Mouse (Mus musculus) kidney, embryonic 16.5 days (tissue): ENCODE data around the gene Camkk1. TPM values are rescaled to one million over a fixed set of nuclear protein-coding genes. Genes with fewer than 3 reads are reported as not detected.

Source experiments
- ATAC-seq: fragments of 200-750 bp; cut with Nextera tagmentation; 2 replicates; pipeline ENCODE4 v1.8.0; 2017; ENCODE audit warnings: moderate TSS enrichment; ENCODE audit not compliant: low FRiP score, low TSS enrichment
- H3K27ac ChIP-seq: fragments of 300-500 bp; sonication (generic); 2 replicates; pipeline ENCODE4 v1.5.1; 2014; ENCODE audit warnings: low read length
- H3K27me3 ChIP-seq: fragments of 300-500 bp; sonication (generic); 2 replicates; pipeline ENCODE4 v1.6.1; 2014; ENCODE audit warnings: low read length, control low read depth, mixed read lengths; ENCODE audit not compliant: insufficient read depth
- H3K36me3 ChIP-seq: fragments of 300-500 bp; sonication (generic); 2 replicates; pipeline ENCODE4 v1.6.1; 2014; ENCODE audit warnings: low read length, control low read depth, mixed read lengths; ENCODE audit not compliant: insufficient read depth
- H3K4me1 ChIP-seq: fragments of 300-500 bp; sonication (generic); 2 replicates; pipeline ENCODE4 v1.6.1; 2014; ENCODE audit warnings: low read length, control low read depth, mixed read lengths; ENCODE audit not compliant: insufficient read depth
- H3K4me2 ChIP-seq: fragments of 300-500 bp; sonication (generic); replicated peaks from 2 replicates; pipeline ENCODE4 v1.6.1; 2014; ENCODE audit warnings: low read depth, low read length
- H3K4me3 ChIP-seq: fragments of 300-500 bp; sonication (generic); 2 replicates; pipeline ENCODE4 v1.5.1; 2014; ENCODE audit warnings: mild to moderate bottlenecking, low read length
- H3K9ac ChIP-seq: fragments of 300-500 bp; sonication (generic); replicated peaks from 2 replicates; pipeline ENCODE4 v1.6.1; 2014; ENCODE audit warnings: low read length
- H3K9me3 ChIP-seq: fragments of 300-500 bp; sonication (generic); 2 replicates; pipeline ENCODE4 v1.6.1; 2016; ENCODE audit warnings: low read length, control low read depth
- WGBS: fragments of 180-500 bp; shearing (Covaris S2); extraction: QIAGEN DNeasy Blood & Tissue Kit; methylation state at CpG from one replicate; pipeline ENCODE4 v1.1.7; 2014; 5-methylcytosine and 5-hydroxymethylcytosine counted together
- polyA plus RNA-seq: library from polyadenylated mRNA; unstranded; fragments of >200 nt; fragmentation: Nextera tagmentation; extraction: Ambion mirVana; gene quantifications from 2 replicates; pipeline ENCODE4 v1.2.1, GENCODE M21; 2015

Camkk1 gene
- polyA plus RNA-seq, 1 experiment from 2014 or later, result 7.7 TPM

DNA sequence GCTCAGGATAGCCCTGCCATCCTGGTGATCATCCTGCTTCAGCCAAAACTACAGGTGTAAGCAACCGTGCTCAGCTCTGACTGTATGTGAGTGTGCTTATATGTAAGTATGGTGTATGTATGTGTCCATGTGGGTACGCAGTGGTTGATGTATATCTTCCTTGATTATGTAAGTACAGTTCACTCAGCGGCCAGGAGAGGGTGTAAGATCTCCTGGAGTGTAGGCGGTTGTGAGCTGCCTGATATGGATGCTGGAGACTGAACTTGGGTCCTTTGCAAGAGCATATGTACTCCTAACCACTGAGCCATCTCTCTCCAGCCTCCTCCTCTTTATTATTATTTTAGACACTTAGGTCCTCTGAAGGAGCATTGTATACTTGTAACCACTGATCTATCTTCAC, 26.0 kb downstream of the Camkk1 start:
- Histone ChIP-seq H3K4me3 (no peak overlapping the region), H3K9me3 (no peaks in the 10 kb centered on the region), H3K4me1 (peaks cover 28% of the 10 kb centered on the region), H3K4me2 (no peak overlapping the region), H3K9ac (no peak overlapping the region), H3K36me3 (no peaks in the 10 kb centered on the region), H3K27me3 (no peaks in the 10 kb centered on the region), H3K27ac (no peak overlapping the region)
- no peak for ATAC-seq
- WGBS, result 76% methylated on average over 4 of the region's 4 CpGs

DNA sequence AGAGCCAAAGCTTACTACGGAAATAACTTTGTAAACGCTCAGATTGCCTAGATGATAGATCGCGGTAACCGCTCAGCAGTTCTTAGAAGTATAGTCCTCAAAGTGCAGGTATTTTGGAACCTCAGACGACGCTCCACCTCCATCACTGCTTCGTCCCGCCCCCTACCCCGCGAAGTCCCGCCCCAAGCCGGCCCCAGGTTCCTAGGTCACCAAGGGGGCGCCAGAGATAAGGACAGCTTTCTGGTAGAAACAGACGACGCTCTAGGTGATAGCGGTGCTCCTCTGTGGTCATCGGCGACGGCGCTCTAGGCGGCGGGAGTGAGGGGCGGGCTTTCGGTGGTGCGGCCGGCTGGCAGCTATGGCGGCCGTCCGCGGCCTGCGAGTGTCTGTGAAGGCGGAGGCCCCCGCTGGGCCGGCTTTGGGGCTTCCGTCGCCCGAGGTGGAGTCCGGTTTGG, 28.8 kb downstream of the Camkk1 start, which contains the start of gene Ncbp3:
Gene Ncbp3 (plus strand): TSS at position 242 of the 455 bp plus-strand sequence.
- H3K4me1 ChIP-seq, result peaks cover 28% of the 10 kb centered on the region
- peak within 1 kb of the TSS; percentile 99 for H3K9ac ChIP-seq
- H3K4me2 ChIP-seq, result peak within 1 kb of the TSS; percentile 85
- H3K36me3 ChIP-seq, result peaks cover 8% of the 10 kb centered on the region; the same call in 1 of the 2 replicates
- H3K27me3 ChIP-seq, result no peaks in the 10 kb centered on the region
- H3K4me3 ChIP-seq, result peak within 1 kb of the TSS; percentile 93
- WGBS, result under 1% methylated on average over 39 of the region's 39 CpGs
- peak; percentile 95 for ATAC-seq
- peak within 1 kb of the TSS; percentile 86 for H3K27ac ChIP-seq
- H3K9me3 ChIP-seq, result no peaks in the 10 kb centered on the region

DNA sequence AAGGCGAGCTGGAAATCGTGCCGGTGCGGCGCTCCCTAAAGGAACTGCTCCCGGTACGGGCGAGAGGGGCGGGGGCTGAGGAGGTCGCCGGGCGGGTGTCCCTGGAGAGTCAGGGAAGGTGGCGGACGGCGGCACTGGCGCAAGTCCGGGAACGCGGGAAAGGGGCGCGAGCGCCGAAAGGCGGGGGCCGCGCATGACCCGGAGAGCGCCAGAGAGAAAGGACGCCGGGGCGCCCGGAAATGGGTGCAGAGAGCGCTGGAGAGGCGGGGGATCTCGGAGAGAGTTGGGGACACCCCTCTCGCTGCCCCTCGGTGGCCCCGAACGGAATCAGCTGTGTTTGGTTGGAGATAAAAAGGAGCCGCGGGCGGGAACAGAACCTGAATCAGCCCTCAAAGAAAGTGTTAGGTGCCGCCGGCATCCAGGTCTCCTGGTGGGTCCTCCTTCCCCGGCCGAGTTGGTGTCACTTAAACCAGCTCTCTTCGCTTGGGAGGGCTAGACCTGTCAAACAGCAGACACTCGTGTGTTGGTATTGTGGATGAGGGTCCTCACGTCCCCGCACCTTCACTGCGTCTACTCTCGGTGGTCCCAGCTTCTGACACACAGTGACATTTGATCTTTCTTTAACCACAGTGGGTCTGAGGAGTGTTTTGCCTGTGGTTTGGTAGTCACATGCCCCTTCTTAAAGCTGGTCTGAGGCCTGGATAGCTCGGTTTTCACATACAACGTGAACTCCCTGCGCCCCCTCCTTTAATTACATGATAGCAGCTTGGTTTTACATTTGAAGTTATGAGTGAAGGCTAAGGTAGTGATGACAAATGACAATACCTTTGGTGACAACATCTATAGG, 29.4 kb downstream of the Camkk1 start:
- Histone ChIP-seq H3K4me1 (peaks cover 28% of the 10 kb centered on the region), H3K4me2 (peak overlapping the region; percentile 85), H3K4me3 (peak overlapping the region; percentile 93), H3K36me3 (peaks cover 10% of the 10 kb centered on the region; the same call in 1 of the 2 replicates), H3K27me3 (no peaks in the 10 kb centered on the region), H3K9me3 (no peaks in the 10 kb centered on the region), H3K9ac (peak overlapping the region; percentile 99), H3K27ac (peak overlapping the region; percentile 86)
- ATAC-seq, result peak; percentile 79
- WGBS, result under 1% methylated on average over 53 of the region's 55 CpGs

DNA sequence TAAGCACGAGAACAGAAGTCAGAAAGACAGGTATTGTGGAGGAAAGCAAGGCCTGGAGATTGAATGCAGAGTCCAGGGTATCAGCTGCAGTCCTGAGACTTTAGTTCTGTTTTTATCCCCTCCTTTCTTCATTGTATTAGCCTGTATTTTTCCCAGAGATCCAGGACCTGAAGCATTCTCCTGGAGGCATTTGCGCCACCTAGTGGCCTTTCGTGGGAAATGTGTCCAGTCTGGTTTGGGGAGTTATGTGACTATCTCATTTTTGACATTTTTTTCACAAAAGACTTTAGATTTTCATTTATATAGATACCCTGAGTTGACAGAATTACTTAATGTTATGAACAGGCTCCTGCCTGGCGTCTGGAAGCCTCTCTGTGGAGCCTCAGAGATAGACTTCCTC, 30.5 kb downstream of the Camkk1 start:
- peak overlapping the region; percentile 93; the same call in 1 of the 2 replicates for H3K4me3 ChIP-seq
- peaks cover 20% of the 10 kb centered on the region for H3K36me3 ChIP-seq
- H3K9me3 ChIP-seq, result no peaks in the 10 kb centered on the region
- 5% methylated on average over 4 of the region's 4 CpGs for WGBS
- peak overlapping the region; percentile 85 for H3K4me2 ChIP-seq
- H3K27me3 ChIP-seq, result no peaks in the 10 kb centered on the region
- peaks cover 18% of the 10 kb centered on the region for H3K4me1 ChIP-seq
- 0 out of 2 replicates have a peak overlapping the region, but pooled peaks have one; percentile 25 for H3K27ac ChIP-seq
- peak overlapping the region; percentile 33; the same call in 1 of the 2 replicates for H3K9ac ChIP-seq
- ATAC-seq, result no peak

DNA sequence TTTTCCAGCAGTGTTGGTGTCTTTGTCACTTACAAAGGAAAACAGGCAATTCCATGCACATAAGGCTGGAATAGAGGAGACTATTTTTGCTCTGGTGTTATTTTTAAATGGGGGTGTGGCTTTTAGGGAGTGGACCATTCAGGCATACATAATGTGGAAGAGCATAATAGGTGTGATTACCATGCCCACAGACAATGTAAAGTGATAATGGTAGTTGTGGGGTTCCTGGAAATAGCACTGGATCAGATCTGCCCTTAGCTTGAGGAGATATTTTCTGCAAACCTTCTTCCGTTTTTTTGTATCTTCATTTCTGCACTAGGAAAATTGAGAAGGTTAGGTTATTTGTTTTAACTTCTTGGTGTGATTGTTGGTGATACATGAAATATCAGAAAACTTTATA, 34.0 kb downstream of the Camkk1 start:
- H3K9me3 ChIP-seq, result no peaks in the 10 kb centered on the region
- 82% methylated on average over 1 of the region's 1 CpGs for WGBS
- H3K4me1 ChIP-seq, result peaks cover 13% of the 10 kb centered on the region
- H3K4me3 ChIP-seq, result no peak overlapping the region
- peaks cover 39% of the 10 kb centered on the region for H3K36me3 ChIP-seq
- ATAC-seq, result no peak
- H3K4me2 ChIP-seq, result no peak overlapping the region
- H3K27me3 ChIP-seq, result no peaks in the 10 kb centered on the region
- H3K27ac ChIP-seq, result no peak overlapping the region
- no peak overlapping the region for H3K9ac ChIP-seq

DNA sequence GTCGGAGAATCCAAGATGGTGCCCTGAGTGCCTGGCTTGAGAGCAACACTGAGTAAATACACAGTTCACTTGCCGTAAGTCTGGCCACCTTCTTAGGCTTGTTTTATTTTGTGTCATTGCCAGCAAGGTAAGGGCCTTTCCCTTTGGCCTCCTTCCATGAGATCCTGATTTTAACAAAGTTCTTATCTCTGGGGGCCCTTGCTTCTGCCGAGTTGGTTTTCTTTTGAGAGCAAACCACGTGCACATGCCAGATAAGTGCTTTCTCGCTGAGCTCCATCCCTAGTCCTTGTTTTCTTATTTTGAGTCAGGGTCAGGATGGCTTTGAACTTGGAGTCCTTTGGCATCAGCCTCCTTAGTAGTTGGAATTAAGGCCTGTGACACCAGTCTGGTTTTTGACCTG, 38.9 kb downstream of the Camkk1 start:
- H3K4me2 ChIP-seq, result no peak overlapping the region
- 89% methylated on average over 5 of the region's 5 CpGs for WGBS
- H3K36me3 ChIP-seq, result peaks cover 42% of the 10 kb centered on the region
- no peak overlapping the region for H3K4me3 ChIP-seq
- ATAC-seq, result no peak
- no peaks in the 10 kb centered on the region for H3K9me3 ChIP-seq
- no peak overlapping the region for H3K9ac ChIP-seq
- no peaks in the 10 kb centered on the region for H3K27me3 ChIP-seq
- H3K27ac ChIP-seq, result no peak overlapping the region
- no peaks in the 10 kb centered on the region for H3K4me1 ChIP-seq

DNA sequence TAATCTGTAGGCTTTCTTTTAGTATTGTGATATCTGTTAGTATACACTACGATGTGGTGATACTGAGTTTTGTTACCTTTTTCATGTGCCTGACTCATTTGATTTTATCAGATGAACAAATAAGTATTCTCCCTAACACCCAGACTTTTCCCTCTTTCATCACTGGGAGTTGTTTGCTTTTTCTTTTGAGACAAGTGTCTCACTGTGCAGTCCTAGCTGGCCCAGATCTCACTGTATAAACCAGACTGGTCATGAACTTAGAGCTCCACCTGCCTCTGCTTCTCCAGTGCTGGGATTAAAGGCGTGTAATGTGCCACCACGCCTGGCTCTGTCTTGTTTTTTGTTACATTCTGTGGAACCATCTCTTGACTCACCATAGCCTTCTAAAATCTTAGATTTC, 40.8 kb downstream of the Camkk1 start:
- Histone ChIP-seq H3K4me2 (no peak overlapping the region), H3K4me1 (no peaks in the 10 kb centered on the region), H3K9ac (no peak overlapping the region), H3K36me3 (peaks cover 29% of the 10 kb centered on the region), H3K27me3 (no peaks in the 10 kb centered on the region), H3K4me3 (no peak overlapping the region), H3K9me3 (no peaks in the 10 kb centered on the region), H3K27ac (no peak overlapping the region)
- no peak for ATAC-seq
- 90% methylated on average over 3 of the region's 3 CpGs for WGBS

DNA sequence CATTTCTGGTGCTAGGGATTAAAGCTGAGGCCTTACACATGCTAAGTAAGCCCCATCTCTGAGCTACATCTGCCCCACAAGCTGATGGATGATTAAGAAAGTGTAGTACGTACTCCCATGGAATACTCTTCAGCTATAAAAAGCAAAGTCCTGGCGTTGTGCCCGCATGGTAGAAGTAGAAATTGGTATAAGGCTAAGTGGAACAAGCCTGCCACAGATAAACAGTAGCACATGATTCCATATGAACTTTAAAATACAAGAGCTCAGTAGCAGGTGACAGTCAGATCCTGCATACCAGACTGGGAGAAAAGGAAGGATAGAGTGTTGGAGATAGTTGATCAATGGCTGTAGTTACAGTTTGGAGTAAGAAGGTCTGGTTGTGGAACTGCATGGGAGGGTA, 42.6 kb downstream of the Camkk1 start:
- H3K4me3 ChIP-seq, result no peak overlapping the region
- WGBS, result 90% methylated on average over 3 of the region's 3 CpGs
- no peak for ATAC-seq
- no peak overlapping the region for H3K27ac ChIP-seq
- peaks cover 27% of the 10 kb centered on the region for H3K36me3 ChIP-seq
- H3K27me3 ChIP-seq, result no peaks in the 10 kb centered on the region
- H3K9me3 ChIP-seq, result no peaks in the 10 kb centered on the region
- no peaks in the 10 kb centered on the region for H3K4me1 ChIP-seq
- H3K4me2 ChIP-seq, result no peak overlapping the region
- no peak overlapping the region for H3K9ac ChIP-seq

DNA sequence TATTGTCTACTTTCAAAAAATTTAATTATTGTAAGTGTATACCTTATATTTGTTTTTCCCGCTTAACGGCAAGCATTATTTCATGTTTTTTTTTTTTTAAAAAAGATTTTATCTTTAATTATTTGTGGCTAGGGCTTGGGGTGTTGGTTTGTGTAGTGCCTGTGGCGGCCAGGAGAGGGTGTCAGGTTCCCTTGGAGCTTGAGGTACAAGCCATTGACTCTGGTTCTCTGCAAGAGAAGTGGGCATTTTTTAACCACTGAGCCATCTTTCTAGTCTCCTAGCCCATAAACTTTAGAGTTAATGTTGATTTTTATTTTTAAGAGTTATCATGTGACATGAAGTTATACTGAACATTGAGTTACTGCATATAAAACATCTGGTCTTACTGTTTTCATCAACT, 53.0 kb downstream of the Camkk1 start:
- H3K9me3 ChIP-seq, result no peaks in the 10 kb centered on the region
- no peak overlapping the region for H3K4me3 ChIP-seq
- H3K9ac ChIP-seq, result no peak overlapping the region
- no peak for ATAC-seq
- peaks cover 62% of the 10 kb centered on the region for H3K36me3 ChIP-seq
- H3K27ac ChIP-seq, result no peak overlapping the region
- 87% methylated on average over 3 of the region's 3 CpGs for WGBS
- H3K4me1 ChIP-seq, result no peaks in the 10 kb centered on the region
- H3K27me3 ChIP-seq, result no peaks in the 10 kb centered on the region
- H3K4me2 ChIP-seq, result no peak overlapping the region

DNA sequence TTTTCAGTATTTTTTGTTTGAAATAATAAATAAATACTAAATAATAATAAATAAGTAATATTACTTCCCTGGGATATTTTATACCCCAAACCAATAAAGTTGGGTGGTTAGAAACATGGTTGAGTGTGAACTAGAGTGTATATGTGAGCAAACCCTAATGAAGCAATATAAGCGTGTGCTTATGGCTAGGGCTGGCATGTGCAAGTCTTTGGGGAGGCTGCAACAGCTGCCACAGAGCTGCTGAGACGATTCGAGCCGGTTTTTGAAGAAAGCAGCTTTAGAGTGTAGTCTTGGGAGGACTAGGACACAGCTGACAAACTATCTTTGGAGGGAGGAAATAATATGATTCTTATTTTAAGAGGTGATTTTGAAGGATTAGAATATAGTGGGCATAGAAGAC, 57.5 kb downstream of the Camkk1 start:
- no peak for ATAC-seq
- Histone ChIP-seq H3K4me1 (no peaks in the 10 kb centered on the region), H3K9ac (no peak overlapping the region), H3K27me3 (no peaks in the 10 kb centered on the region), H3K4me3 (no peak overlapping the region), H3K36me3 (peaks cover 67% of the 10 kb centered on the region), H3K9me3 (no peaks in the 10 kb centered on the region), H3K27ac (no peak overlapping the region), H3K4me2 (no peak overlapping the region)
- 94% methylated on average over 4 of the region's 4 CpGs for WGBS
